Mouse (Mus musculus) limb, embryonic 14.5 days (tissue): ENCODE data around the gene Clec16a. TPM values are rescaled to one million over a fixed set of nuclear protein-coding genes. Genes with fewer than 3 reads are reported as not detected.

Experiments
- ATAC-seq: fragments of 200-750 bp; cut with Nextera tagmentation; 2 replicates; pipeline ENCODE4 v1.8.0; 2017; ENCODE audit warnings: low read depth, moderate number of reproducible peaks, moderate TSS enrichment; ENCODE audit not compliant: low FRiP score
- DNase-seq: peaks from one replicate; pipeline ENCODE4 v3.0.0-alpha.2; 2015; ENCODE audit warnings: low spot score
- H3K27ac ChIP-seq: fragments of 300-500 bp; sonication (generic); replicated peaks from 2 replicates; pipeline ENCODE4 v1.5.1; 2014; ENCODE audit warnings: low read depth, mild to moderate bottlenecking, low read length, moderate library complexity, mixed read lengths
- H3K27me3 ChIP-seq: fragments of 300-500 bp; sonication (generic); 2 replicates; pipeline ENCODE4 v1.6.1; 2014; ENCODE audit warnings: low read length, mixed read lengths; ENCODE audit not compliant: control insufficient read depth, insufficient read depth
- H3K36me3 ChIP-seq: fragments of 300-500 bp; sonication (generic); 2 replicates; pipeline ENCODE4 v1.6.1; 2014; ENCODE audit warnings: mild to moderate bottlenecking, low read length, moderate library complexity, mixed read lengths; ENCODE audit not compliant: control insufficient read depth, insufficient read depth
- H3K4me1 ChIP-seq: fragments of 300-500 bp; sonication (generic); 2 replicates; pipeline ENCODE4 v1.6.1; 2014; ENCODE audit warnings: antibody characterized with exemption, low read length, mixed read lengths; ENCODE audit not compliant: control insufficient read depth, insufficient read depth
- H3K4me2 ChIP-seq: fragments of 300-500 bp; sonication (generic); replicated peaks from 2 replicates; pipeline ENCODE4 v1.6.1; 2014; ENCODE audit warnings: low read depth, mild to moderate bottlenecking, low read length, moderate library complexity; ENCODE audit not compliant: severe bottlenecking
- H3K4me3 ChIP-seq: fragments of 300-500 bp; sonication (generic); replicated peaks from 2 replicates; pipeline ENCODE4 v1.5.1; 2014; ENCODE audit warnings: low read length
- H3K9ac ChIP-seq: fragments of 300-500 bp; sonication (generic); 2 replicates; pipeline ENCODE4 v1.6.1; 2014; ENCODE audit warnings: mild to moderate bottlenecking, low read depth, low read length, moderate library complexity; ENCODE audit not compliant: severe bottlenecking
- H3K9me3 ChIP-seq: fragments of 300-500 bp; sonication (generic); 2 replicates; pipeline ENCODE4 v1.6.1; 2016; ENCODE audit warnings: low read length; ENCODE audit not compliant: control insufficient read depth
- POLR2A ChIP-seq: fragments of 200-500 bp; IDR thresholded peaks from 2 replicates; pipeline ENCODE4 v1.8.0; 2012; ENCODE audit warnings: inconsistent platforms, mild to moderate bottlenecking, moderate library complexity, borderline replicate concordance; ENCODE audit not compliant: insufficient read depth, insufficient read length; ENCODE audit errors: extremely low read depth
- WGBS: fragments of 180-500 bp; shearing (Covaris S2); extraction: QIAGEN DNeasy Blood & Tissue Kit; methylation state at CpG from one replicate; pipeline ENCODE4 v1.1.7; 2014; 5-methylcytosine and 5-hydroxymethylcytosine counted together
- polyA plus RNA-seq, 2 experiments: library from polyadenylated mRNA; depleted of rRNA in 1 of 2; stranded (reverse) in 1 of 2; unstranded in 1 of 2; fragments of >200 nt; fragmentation: Nextera tagmentation in 1 of 2; extraction: Ambion mirVana in 1 of 2; gene quantifications; 2 replicates each; pipeline versions ENCODE4 v1.2.1 to v1.2.3; 2012 to 2014

Clec16a gene
- polyA plus RNA-seq, 2 experiments = 12.5 to 29.9 TPM

DNA sequence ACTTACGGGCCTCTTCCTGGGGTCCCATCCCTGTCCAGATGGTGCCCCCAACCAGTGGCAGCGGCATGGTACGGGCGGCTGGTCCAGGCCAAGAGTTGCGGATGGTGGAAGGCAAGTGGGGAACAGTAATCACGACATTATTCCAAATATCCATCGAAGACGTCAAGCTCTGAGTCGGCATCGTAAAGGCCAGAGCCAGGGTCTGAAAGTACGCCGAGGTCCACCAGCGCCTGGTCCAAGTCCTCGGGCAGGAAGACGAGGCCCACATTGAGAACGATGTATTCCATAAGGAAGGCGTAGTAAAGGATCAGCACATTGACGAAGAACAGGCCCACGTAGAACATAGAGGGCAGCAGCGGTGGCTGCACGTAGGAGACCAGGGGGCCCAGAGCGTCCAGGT is 2.9 kb upstream of the Clec16a start:
- Histone ChIP-seq H3K36me3 (peaks cover 3% of the 10 kb centered on the region; the same call in 1 of the 2 replicates), H3K27ac (peak overlapping the region; percentile 82), H3K4me2 (peak overlapping the region; percentile 90), H3K27me3 (no peaks in the 10 kb centered on the region), H3K4me1 (peaks cover 36% of the 10 kb centered on the region), H3K9me3 (no peaks in the 10 kb centered on the region), H3K4me3 (peak overlapping the region; percentile 79), H3K9ac (peak overlapping the region; percentile 84)
- no peak for TF ChIP-seq POLR2A
- under 1% methylated on average over 19 of the region's 22 CpGs for WGBS
- ATAC-seq (peak; percentile 3; the same call in 1 of the 2 replicates), DNase-seq (peak; percentile 6)

DNA sequence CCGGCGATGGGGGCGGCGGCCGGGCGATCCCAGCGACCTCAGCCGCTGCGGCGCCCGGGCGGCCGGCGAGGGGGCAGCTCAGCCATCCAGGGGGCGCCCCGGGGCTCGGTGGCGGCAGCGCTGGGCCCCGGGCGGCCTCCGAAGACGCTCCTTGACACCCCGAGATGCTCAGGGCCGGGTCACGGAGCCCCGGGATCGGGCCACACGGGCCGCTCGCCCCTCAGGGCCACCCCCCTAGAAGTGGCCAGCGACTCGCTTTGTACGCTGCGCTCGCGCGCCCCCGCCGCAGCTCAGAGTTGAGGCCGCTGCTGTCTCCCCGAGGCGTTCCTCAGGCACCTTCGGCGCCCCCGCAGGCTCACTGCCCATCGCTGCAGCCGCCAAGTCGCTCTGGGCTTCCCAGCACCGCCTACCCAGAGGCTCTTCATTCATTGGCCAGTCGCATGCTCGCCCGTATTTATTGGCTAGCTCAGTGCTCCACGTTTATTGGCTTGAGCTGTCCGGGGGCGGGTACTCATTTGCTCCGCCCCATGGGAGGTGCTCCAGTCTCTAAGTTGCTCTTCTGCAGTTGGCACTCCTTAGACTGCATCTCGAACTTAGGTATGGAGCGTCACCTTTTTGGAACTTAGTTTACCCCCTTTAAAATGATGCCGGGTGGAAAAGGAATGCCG is 2.3 kb upstream of the Clec16a start, which contains the start of gene Dexi:
Gene Dexi (minus strand): TSS at position 357 of the 668 bp plus-strand sequence.
- H3K4me2 ChIP-seq = peak within 1 kb of the TSS; percentile 90
- no peaks in the 10 kb centered on the region for H3K9me3 ChIP-seq
- peak; percentile 97 for TF ChIP-seq POLR2A
- no peaks in the 10 kb centered on the region for H3K27me3 ChIP-seq
- peak within 1 kb of the TSS; percentile 82 for H3K27ac ChIP-seq
- H3K4me3 ChIP-seq = peak within 1 kb of the TSS; percentile 79
- ATAC-seq (peak; percentile 94), DNase-seq (peak; percentile 98)
- H3K4me1 ChIP-seq = peaks cover 36% of the 10 kb centered on the region
- H3K36me3 ChIP-seq = peaks cover under 1% of the 10 kb centered on the region; the same call in 1 of the 2 replicates
- under 1% methylated on average over 36 of the region's 61 CpGs for WGBS
- peak within 1 kb of the TSS; percentile 84 for H3K9ac ChIP-seq

DNA sequence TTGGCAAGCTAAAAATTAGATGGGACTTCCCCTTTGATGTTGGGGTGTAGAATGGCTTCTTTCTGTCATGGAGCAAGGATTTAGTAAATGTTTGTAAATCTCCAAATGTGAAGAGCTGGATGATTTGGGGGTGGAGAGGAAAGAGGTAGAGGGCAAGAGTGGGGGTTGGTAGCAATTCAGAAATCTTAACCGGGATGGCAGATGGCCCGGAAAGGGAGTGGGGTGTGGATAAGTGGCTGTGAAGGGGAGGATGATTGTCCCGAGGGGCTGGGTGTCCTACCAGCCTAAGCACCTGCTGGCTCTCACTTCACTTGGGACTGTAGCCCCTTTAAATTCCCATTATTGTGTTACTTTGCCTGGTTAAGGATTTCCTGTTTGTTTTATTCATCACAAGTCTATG is 1.7 kb downstream of the Clec16a start:
- 0 out of 2 replicates have a peak, but pooled peaks cover 5% of the 10 kb centered on the region for H3K36me3 ChIP-seq
- no peak overlapping the region for H3K4me2 ChIP-seq
- no peaks in the 10 kb centered on the region for H3K9me3 ChIP-seq
- TF ChIP-seq POLR2A = no peak
- no peaks in the 10 kb centered on the region for H3K27me3 ChIP-seq
- 59% methylated on average over 3 of the region's 3 CpGs for WGBS
- DNase-seq (no peak), ATAC-seq (no peak)
- H3K9ac ChIP-seq = 0 out of 2 replicates have a peak overlapping the region, but pooled peaks have one; percentile 12
- peaks cover 13% of the 10 kb centered on the region for H3K4me1 ChIP-seq
- no peak overlapping the region for H3K4me3 ChIP-seq
- H3K27ac ChIP-seq = no peak overlapping the region

DNA sequence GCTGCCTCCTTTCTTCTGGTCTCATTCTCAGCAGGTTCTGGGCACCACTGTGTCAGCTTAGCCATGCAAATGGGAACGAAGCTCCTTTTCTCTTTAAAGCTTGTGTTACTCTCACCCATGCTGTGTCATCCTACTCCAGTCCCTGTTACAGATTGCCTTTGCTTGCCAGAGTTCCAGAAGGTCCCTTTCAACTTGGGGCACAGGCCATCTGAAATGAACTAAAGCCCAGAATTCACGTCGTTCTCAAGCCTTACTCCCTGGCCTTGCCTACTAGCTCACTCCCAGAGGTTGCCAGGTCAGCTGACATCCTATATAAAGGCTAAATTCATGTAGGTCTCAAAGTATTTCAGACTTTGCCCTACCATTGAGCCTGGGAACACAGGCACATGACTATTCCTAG is 3.8 kb downstream of the Clec16a start:
- Histone ChIP-seq H3K27ac (no peak overlapping the region), H3K27me3 (no peaks in the 10 kb centered on the region), H3K4me3 (no peak overlapping the region), H3K4me1 (peaks cover 13% of the 10 kb centered on the region), H3K36me3 (0 out of 2 replicates have a peak, but pooled peaks cover 5% of the 10 kb centered on the region), H3K9ac (no peak overlapping the region), H3K9me3 (no peaks in the 10 kb centered on the region), H3K4me2 (no peak overlapping the region)
- no peak for ATAC-seq
- DNase-seq = no peak
- WGBS = 72% methylated on average over 3 of the region's 3 CpGs
- no peak for TF ChIP-seq POLR2A

DNA sequence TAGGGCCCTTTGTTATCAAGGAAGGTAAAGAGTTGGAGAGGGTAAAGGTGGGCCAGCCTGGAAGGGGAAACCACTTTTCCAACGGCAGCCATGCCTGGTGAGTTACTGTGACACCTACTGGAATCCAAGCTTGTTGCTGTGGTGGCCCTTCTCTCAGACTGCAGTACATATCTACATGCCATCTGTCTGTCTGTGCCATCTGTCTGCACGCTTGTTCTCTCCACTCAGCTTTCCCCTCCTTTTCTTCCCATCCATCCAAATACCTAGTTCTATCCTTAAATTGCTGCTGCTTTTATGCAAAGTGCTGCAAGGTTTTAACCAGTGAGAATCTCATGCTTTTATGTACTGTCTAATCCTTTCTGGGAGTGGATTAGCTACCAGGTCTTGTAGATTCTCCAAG is 4.5 kb downstream of the Clec16a start:
- 84% methylated on average over 2 of the region's 2 CpGs for WGBS
- Histone ChIP-seq H3K4me3 (no peak overlapping the region), H3K4me2 (no peak overlapping the region), H3K9me3 (no peaks in the 10 kb centered on the region), H3K36me3 (0 out of 2 replicates have a peak, but pooled peaks cover 5% of the 10 kb centered on the region), H3K4me1 (peaks cover 13% of the 10 kb centered on the region), H3K27me3 (no peaks in the 10 kb centered on the region), H3K9ac (no peak overlapping the region), H3K27ac (no peak overlapping the region)
- ATAC-seq = no peak
- no peak for DNase-seq
- TF ChIP-seq POLR2A = no peak
